Mouse (Mus musculus) olfactory bulb, adult 2 months (tissue): Measurements from ENCODE around the gene Pias4.

Experiments used
- CTCF ChIP-seq: fragments of 200-500 bp; IDR thresholded peaks from 2 replicates; pipeline ENCODE4 v1.5.1; 2012; ENCODE audit warnings: low read depth, mild to moderate bottlenecking, low read length, moderate library complexity; ENCODE audit not compliant: insufficient read depth
- POLR2A ChIP-seq: fragments of 200-500 bp; IDR thresholded peaks from 2 replicates; pipeline ENCODE4 v1.6.1; 2012; ENCODE audit warnings: mild to moderate bottlenecking, low read depth, low read length, moderate library complexity; ENCODE audit not compliant: insufficient read depth

DNA sequence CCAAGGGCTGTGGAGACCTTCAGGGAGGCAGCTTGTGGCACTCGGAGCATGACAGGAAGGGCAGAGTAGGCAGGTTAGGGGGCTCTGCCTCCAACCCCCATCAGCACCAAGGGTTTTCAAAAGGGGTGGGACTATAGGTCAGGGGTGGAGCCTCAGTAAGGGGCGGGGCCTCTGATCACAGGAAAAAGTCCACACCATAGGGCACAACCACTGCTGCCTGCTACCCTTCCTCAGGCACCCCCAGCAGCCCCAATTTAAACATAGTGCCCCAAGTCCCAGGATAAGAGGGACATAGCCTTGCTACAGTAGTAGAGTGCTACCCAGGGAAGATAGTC lies 5.4 kb downstream of the Pias4 start:
- TF ChIP-seq POLR2A (no peak), CTCF (no peak)
